ENCODE assay signal across 1 mouse cellular context in genomic region chr4:125127305-125128084, GRCm38 (mm10).
A peak's percentile ranks its signal among the peaks of the same experiment; 100 is the strongest.
TF ChIP-seq lines count a peak whose summit lies in the region.

Zc3h12a (minus strand) TSS chr4:125127840.

TF ChIP-seq in CH12.LX, 34 proteins besides CTCF, POLR2A, EP300 and RAD21 (continued from another document):
- TF ChIP-seq JUN (IDR thresholded peaks at IDR 0.05; ENCODE audit: insufficient read depth, low read depth, low read length) (no peak), MAZ (IDR thresholded peaks at IDR 0.05; ENCODE audit: low read depth, low read length) (peak; percentile 95), IRF4 (IDR thresholded peaks at IDR 0.05; ENCODE audit: low read depth, low read length) (peak; percentile 73; the same call in 1 of the 2 replicates), NELFE (IDR thresholded peaks at IDR 0.05; ENCODE audit: low read depth, low read length) (peak; percentile 91), PAX5 (IDR thresholded peaks at IDR 0.05; ENCODE audit: low read length) (no peak), TCF12 (IDR thresholded peaks at IDR 0.05; ENCODE audit: low read depth, low read length) (peak; percentile 72; the same call in 1 of the 2 replicates), SMC3 (IDR thresholded peaks at IDR 0.05; ENCODE audit: low read depth, low read length) (no peak), MAX (IDR thresholded peaks at IDR 0.05; ENCODE audit: low read length) (peak; percentile 50), HCFC1 (IDR thresholded peaks at IDR 0.05; ENCODE audit: low read depth, low read length) (peak; percentile 53; the same call in 1 of the 2 replicates), MAFK (IDR thresholded peaks at IDR 0.05; ENCODE audit: insufficient replicate concordance, low read length) (no peak), BHLHE40 (IDR thresholded peaks at IDR 0.05; ENCODE audit: low read depth, low read length) (peak; percentile 38; the same call in 1 of the 2 replicates), MEF2A (IDR thresholded peaks at IDR 0.05; ENCODE audit: borderline replicate concordance, low read depth, low read length) (peak; percentile 97), ZC3H11A (IDR thresholded peaks at IDR 0.05; ENCODE audit: low read depth, low read length) (no peak)
